Mouse (Mus musculus) heart, postnatal 0 days (tissue): ENCODE results near the gene Npy. TPM values are rescaled to one million over a fixed set of nuclear protein-coding genes. Genes with fewer than 3 reads are reported as not detected.

Experiments
- ATAC-seq: fragments of 200-750 bp; cut with Nextera tagmentation; 2 replicates; pipeline ENCODE4 v1.8.0; 2017; ENCODE audit warnings: low read depth, moderate number of reproducible peaks, moderate library complexity; ENCODE audit not compliant: insufficient read depth
- DNase-seq: peaks from one replicate; pipeline ENCODE4 v3.0.0-alpha.2; 2016; ENCODE audit warnings: low spot score
- H3K27ac ChIP-seq: fragments of 300-500 bp; sonication (generic); 2 replicates; pipeline ENCODE4 v1.5.1; 2014; ENCODE audit warnings: low read depth, mild to moderate bottlenecking
- H3K27me3 ChIP-seq: fragments of 300-500 bp; sonication (generic); 2 replicates; pipeline ENCODE4 v1.6.1; 2014; ENCODE audit warnings: low read length, mixed read lengths; ENCODE audit not compliant: control insufficient read depth, insufficient read depth
- H3K36me3 ChIP-seq: fragments of 300-500 bp; sonication (generic); replicated peaks from 2 replicates; pipeline ENCODE4 v1.6.1; 2014; ENCODE audit warnings: low read length, mixed read lengths; ENCODE audit not compliant: control insufficient read depth, insufficient read depth
- H3K4me1 ChIP-seq: fragments of 300-500 bp; sonication (generic); 2 replicates; pipeline ENCODE4 v1.6.1; 2014; ENCODE audit warnings: antibody characterized with exemption; ENCODE audit not compliant: control insufficient read depth, insufficient read depth
- H3K4me2 ChIP-seq: fragments of 300-500 bp; sonication (generic); 2 replicates; pipeline ENCODE4 v1.6.1; 2014; ENCODE audit warnings: low read depth, mild to moderate bottlenecking, low read length, moderate library complexity
- H3K4me3 ChIP-seq: fragments of 300-500 bp; sonication (generic); 2 replicates; pipeline ENCODE4 v1.5.1; 2014; ENCODE audit warnings: low read depth, low read length
- H3K9ac ChIP-seq: fragments of 300-500 bp; sonication (generic); replicated peaks from 2 replicates; pipeline ENCODE4 v1.6.1; 2014; ENCODE audit warnings: low read depth, low read length, mixed read lengths
- H3K9me3 ChIP-seq: fragments of 300-500 bp; sonication (generic); replicated peaks from 2 replicates; pipeline ENCODE4 v1.6.1; 2016; ENCODE audit warnings: low read length; ENCODE audit not compliant: control insufficient read depth
- CTCF ChIP-seq: IDR thresholded peaks from 2 replicates; pipeline ENCODE4 v1.5.1; 2016; ENCODE audit warnings: antibody characterized with exemption, control low read depth, low read depth
- EP300 ChIP-seq: IDR thresholded peaks from 2 replicates; pipeline ENCODE4 v1.6.1; 2016; ENCODE audit warnings: antibody characterized with exemption, low read depth
- WGBS: fragments of 180-500 bp; shearing (Covaris S2); extraction: QIAGEN DNeasy Blood & Tissue Kit; methylation state at CpG from one replicate; pipeline ENCODE4 v1.1.7; 2014; 5-methylcytosine and 5-hydroxymethylcytosine counted together
- polyA plus RNA-seq: library from polyadenylated mRNA; unstranded; fragments of >200 nt; fragmentation: Nextera tagmentation; extraction: Ambion mirVana; gene quantifications from 2 replicates; pipeline ENCODE4 v1.2.1, GENCODE M21; 2015
- total RNA-seq: library from RNA; depleted of rRNA; stranded (reverse); fragments of >200 nt; gene quantifications from 2 replicates; pipeline ENCODE4 v1.2.3, GENCODE M21; 2014; ENCODE audit warnings: low replicate concordance

The Npy gene
- total and polyA plus RNA-seq, 2 experiments from 2014 or later: 0.67 TPM; not detected in 1

DNA sequence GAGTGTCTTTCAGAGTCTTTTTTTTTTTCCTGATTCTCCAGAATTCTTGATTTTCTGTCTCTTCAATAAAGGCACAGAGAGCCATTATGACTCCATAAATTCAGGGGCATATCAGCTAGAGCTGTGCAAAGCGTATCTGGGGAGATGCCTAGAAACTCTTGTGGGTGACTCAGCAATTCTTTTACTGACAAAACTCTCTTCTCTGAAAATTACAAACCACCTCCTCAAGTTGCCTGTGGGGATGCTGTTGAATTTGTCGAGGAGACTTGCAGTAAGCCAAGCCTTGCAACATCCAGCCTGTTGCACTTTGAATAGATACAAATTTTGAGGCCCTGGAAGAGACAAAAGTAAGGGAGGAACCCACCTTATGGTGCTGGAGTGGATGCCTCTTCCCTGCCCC is 34.3 kb downstream of the Npy start:
- 55% methylated on average over 2 of the region's 2 CpGs for WGBS

DNA sequence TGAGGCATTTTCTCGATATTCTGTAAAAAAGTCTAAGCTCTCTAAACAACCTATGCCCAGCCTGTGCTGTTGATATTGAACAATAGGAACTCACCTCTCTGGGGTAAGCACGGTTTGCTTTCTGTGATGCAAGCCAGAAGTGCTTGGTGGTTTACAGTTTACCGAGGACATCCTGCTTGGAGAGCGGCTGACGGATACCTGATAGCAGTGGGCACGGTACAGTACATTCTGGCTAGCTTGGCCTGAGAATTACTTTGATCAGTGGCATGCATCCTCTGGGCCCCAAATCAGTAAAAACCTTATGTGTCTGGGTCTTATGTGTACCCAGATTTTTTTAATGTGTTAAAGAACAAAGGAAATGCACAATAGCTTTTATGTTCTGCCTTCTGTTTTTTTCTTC is 45.1 kb downstream of the Npy start:
- WGBS: 56% methylated on average over 6 of the region's 6 CpGs
- no peak for TF ChIP-seq EP300
- no peak for TF ChIP-seq CTCF

More for the DNA sequence above, 34.3 kb downstream of the Npy start:
- no peak for TF ChIP-seq CTCF
- no peak for TF ChIP-seq EP300
- Histone ChIP-seq H3K36me3 (no peaks in the 10 kb centered on the region), H3K27me3 (no peaks in the 10 kb centered on the region), H3K9me3 (no peaks in the 10 kb centered on the region), H3K4me2 (no peak overlapping the region), H3K9ac (no peak overlapping the region), H3K27ac (no peak overlapping the region), H3K4me1 (no peaks in the 10 kb centered on the region), H3K4me3 (no peak overlapping the region)
- ATAC-seq (no peak), DNase-seq (no peak)

DNA sequence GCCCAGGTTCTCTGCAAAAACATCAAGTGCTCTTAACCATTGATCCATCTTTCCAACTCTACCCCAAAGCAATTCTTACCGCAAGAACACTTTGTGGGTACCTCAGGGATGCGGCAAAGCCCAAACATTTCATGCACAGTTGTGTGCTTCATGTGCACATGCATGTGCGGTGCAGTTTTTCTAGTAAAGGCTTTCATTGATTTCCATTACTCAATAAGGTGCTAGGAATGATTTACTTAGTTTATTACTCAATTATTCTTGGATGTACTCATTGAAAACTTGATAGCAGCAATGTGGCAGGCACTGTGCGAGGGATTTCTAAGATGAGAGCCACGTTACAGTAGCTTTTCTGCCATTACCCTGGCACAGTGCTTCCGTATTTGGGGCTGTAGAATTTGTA is 48.6 kb downstream of the Npy start:
- no peaks in the 10 kb centered on the region for H3K36me3 ChIP-seq
- H3K9me3 ChIP-seq: no peaks in the 10 kb centered on the region
- no peak overlapping the region for H3K4me2 ChIP-seq
- 90% methylated on average over 6 of the region's 6 CpGs for WGBS
- H3K27me3 ChIP-seq: no peaks in the 10 kb centered on the region
- no peak overlapping the region for H3K27ac ChIP-seq
- ATAC-seq: no peak
- no peak for DNase-seq
- no peak overlapping the region for H3K9ac ChIP-seq
- no peak for TF ChIP-seq EP300
- TF ChIP-seq CTCF: no peak
- no peak overlapping the region for H3K4me3 ChIP-seq
- no peaks in the 10 kb centered on the region for H3K4me1 ChIP-seq

More for the DNA sequence above, 45.1 kb downstream of the Npy start:
- Histone ChIP-seq H3K9ac (no peak overlapping the region), H3K27ac (no peak overlapping the region), H3K4me3 (no peak overlapping the region), H3K27me3 (no peaks in the 10 kb centered on the region), H3K4me2 (no peak overlapping the region), H3K4me1 (no peaks in the 10 kb centered on the region), H3K36me3 (no peaks in the 10 kb centered on the region), H3K9me3 (no peaks in the 10 kb centered on the region)
- DNase-seq (no peak), ATAC-seq (no peak)

DNA sequence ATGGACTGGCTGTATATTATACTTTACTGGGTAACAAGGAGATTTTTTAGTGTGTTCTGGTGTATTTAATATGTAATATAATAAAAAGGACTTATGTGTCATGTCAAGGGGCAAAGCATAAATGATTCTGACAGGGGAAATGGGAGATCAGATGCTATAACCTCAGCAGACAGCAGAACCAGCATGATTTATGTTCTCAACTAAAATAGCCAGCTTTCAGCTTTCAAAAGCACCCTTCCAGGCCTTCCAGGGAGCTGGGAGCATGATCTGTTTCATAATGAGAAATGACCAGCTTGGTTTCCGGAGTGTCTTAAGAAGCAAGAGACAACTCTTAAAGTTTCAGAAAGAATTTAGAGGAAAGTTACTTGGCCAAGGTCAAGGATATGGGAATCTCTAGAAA is 51.0 kb downstream of the Npy start:
- H3K27ac ChIP-seq: no peak overlapping the region
- H3K4me2 ChIP-seq: no peak overlapping the region
- DNase-seq (no peak), ATAC-seq (no peak)
- H3K4me1 ChIP-seq: no peaks in the 10 kb centered on the region
- TF ChIP-seq CTCF (no peak), EP300 (no peak)
- H3K36me3 ChIP-seq: no peaks in the 10 kb centered on the region
- no peak overlapping the region for H3K4me3 ChIP-seq
- 76% methylated on average over 1 of the region's 1 CpGs for WGBS
- H3K9me3 ChIP-seq: no peaks in the 10 kb centered on the region
- no peak overlapping the region for H3K9ac ChIP-seq
- no peaks in the 10 kb centered on the region for H3K27me3 ChIP-seq

DNA sequence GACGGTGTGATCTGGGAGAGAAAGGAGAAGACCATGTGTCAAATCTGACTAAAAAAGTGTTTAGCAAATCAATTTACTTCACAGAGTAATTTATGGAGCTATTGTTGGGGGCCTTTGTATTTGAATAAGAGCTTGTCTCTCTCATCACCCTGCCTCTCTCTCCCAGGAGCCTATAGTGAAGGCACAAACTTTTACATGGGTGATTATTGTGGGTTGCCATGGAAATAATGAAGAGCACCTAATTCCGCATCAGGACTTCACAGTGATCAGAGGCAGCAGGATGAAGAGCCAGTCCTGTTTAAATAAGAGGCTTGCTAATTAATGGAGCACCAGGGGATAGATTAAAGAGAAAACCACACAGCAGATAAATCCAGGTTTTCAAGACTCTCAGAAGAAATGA is 52.6 kb downstream of the Npy start:
- no peak overlapping the region for H3K4me2 ChIP-seq
- H3K27me3 ChIP-seq: no peaks in the 10 kb centered on the region
- 76% methylated on average over 2 of the region's 2 CpGs for WGBS
- ATAC-seq: no peak
- no peaks in the 10 kb centered on the region for H3K9me3 ChIP-seq
- no peak overlapping the region for H3K4me3 ChIP-seq
- H3K4me1 ChIP-seq: no peaks in the 10 kb centered on the region
- no peak overlapping the region for H3K27ac ChIP-seq
- no peaks in the 10 kb centered on the region for H3K36me3 ChIP-seq
- TF ChIP-seq EP300: no peak
- TF ChIP-seq CTCF: no peak
- no peak overlapping the region for H3K9ac ChIP-seq
- no peak for DNase-seq

DNA sequence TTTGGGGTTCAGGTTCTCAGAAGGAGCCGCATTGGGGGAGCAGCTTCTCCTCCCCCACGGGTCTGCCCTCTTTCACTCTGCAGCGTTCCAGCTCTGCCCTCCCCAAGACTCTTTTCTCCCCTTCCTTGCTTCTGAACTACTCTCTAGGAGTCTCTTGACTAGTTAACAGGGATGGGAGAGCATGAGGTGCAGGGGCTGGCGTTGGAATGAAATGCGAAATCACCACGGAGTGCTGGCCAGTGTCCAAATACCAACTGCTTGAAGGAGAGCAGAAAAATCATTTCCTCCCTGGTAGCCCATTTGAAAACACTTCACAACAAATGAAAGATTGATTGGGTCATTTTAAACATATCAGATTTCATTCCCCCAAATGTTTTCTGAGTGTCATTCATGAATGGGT is 53.3 kb downstream of the Npy start:
- Histone ChIP-seq H3K4me3 (no peak overlapping the region), H3K4me1 (no peaks in the 10 kb centered on the region), H3K27me3 (no peaks in the 10 kb centered on the region), H3K9me3 (no peaks in the 10 kb centered on the region), H3K27ac (no peak overlapping the region), H3K36me3 (no peaks in the 10 kb centered on the region), H3K9ac (no peak overlapping the region), H3K4me2 (no peak overlapping the region)
- 52% methylated on average over 6 of the region's 6 CpGs for WGBS
- DNase-seq (no peak), ATAC-seq (no peak)
- no peak for TF ChIP-seq EP300
- no peak for TF ChIP-seq CTCF
